Mouse (Mus musculus): Measurements from ENCODE around the gene Amh.
A peak's percentile ranks its signal among the peaks of the same experiment; 100 is the strongest.

Amh gene

DNA sequence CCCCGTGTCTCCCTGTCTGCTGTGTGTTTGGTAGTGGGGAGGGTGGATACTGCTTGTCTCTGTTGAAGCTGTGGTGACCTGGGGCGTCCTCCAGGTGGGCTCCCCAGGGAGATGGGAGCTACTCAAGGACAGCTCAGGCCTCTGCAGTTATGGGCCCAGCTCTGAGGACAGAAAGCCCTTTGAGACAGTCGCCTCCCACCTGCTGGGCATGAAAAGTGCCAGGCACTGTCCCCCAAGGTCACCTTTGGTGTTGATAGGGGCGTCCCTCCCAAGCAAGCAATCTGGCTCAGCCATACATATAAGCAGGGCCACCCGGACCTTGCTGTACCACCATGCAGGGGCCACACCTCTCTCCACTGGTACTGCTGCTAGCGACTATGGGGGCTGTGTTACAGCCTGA is at the start of gene Amh:
Gene Amh, plus strand, starts transcription at position 328 of the 400 bp plus-strand sequence.
- no peak for DNase-seq (ENCODE audit: low read depth, low spot score)

DNA sequence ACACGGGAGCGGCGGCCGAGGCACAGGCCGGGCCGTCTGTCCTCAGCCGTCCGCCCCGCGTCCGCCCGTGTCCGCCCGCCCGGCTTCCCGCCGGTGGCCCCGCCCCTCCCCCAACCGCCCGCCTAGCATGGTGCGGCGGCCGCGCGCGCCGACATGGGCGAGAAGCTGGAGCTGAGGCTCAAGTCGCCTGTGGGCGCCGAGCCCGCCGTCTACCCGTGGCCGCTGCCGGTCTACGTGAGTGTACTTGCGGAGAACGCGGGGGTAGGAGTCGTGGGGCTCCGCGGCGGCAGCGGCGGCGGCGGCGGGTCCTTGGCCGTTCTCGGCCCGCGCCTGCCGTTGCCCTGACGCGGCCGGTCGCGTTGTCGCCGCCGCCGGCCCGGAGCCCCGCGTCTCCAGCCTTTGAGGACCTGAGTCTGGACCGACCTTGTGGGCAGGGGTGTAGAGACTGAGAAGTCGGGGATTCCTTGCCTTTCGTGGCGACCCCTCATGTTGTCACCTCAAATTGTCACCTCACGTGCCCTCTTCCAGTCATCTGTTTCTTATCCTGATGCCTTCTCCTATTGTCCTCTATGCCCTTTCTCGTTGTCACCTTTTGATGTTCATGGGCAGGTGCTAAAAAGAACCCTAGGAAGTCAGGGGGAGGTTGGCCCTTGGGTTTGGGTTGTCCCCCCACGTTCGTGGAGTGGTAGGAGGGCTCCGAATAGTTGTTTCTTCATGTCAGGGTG is 49.6 kb upstream of the Amh start:
- DNase-seq (ENCODE audit: low read depth, low spot score), result no peak

DNA sequence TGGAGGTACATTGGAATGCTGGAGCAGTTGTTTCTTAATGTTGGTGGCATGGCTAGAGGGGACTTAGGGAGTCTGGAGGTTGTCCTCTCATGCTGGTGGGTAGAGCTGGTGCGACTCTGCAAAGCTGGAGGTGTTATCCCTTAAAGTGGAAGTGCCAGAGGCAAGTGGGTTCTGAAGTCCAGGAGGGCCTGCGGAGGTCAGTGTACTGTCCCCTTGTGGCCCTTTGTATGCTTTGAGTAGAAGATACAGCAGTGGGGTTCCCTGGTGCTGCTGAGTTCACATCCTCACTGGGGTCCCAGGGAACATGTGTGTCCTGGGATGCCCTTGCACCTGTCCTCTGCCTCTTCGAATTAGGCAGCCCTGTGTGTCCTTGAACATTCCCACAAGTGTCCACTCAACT is 48.9 kb upstream of the Amh start:
- DNase-seq (ENCODE audit: low read depth, low spot score), result no peak

DNA sequence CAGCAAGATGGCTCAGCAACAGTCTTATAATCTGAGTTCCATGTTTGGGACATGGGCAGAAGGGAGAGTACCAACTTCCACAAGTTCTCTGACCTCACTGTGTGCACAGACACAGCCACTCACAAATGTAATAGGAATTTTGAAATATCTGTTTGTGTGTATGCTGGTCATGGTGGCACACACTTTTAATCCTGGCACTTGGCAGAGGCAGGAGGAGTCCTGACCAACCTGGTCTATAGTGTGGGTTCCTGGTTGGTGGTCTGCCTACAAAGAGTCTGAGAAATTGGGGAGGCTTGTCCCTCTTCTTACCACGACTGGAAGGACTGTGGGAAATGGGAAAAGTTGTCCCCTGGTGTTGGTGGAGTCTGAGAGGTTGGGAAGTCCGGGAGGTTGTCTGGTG is 48.5 kb upstream of the Amh start:
- no peak for DNase-seq (ENCODE audit: low read depth, low spot score)

DNA sequence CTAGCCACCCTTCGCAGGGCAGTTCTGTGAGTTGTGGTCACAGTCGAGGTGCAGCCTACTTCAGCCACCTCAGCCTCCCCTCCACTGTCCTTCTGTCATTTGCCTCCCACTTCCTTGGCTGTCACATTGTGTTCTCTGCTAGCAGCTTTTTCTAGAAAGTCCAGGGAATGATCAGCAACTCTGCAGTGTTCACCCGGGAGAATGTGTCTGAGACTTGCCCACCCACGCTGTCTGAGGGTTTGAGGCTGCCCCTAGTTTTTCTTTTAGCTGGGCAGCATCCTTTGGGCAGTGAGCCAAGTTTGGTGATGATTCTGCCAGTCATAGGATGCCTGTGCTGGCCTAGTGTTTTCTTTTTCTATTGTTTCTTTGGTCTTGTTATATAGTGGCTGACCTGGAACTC is 48.1 kb upstream of the Amh start:
- DNase-seq (ENCODE audit: low read depth, low spot score), result no peak

DNA sequence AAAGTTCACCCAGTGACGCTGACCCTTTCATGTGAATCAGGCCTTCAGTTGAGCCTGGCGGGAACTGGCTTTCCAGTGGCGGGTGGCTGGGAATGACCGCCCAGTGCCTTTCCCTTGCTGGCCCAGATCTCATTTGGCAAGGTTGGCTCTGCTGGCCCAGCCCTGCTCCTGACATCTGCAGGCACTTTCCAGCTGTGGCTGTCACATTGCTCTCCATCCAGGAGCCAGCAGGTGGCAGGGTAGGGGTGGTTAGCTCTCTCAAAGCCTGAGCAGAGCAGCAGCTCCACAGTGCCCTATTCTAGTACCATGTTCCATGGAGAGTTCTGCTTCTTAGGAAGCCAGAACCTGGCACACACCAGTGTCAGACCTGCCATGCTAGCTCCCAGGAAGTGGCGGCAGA is 47.3 kb upstream of the Amh start:
- no peak for DNase-seq (ENCODE audit: low read depth, low spot score)

DNA sequence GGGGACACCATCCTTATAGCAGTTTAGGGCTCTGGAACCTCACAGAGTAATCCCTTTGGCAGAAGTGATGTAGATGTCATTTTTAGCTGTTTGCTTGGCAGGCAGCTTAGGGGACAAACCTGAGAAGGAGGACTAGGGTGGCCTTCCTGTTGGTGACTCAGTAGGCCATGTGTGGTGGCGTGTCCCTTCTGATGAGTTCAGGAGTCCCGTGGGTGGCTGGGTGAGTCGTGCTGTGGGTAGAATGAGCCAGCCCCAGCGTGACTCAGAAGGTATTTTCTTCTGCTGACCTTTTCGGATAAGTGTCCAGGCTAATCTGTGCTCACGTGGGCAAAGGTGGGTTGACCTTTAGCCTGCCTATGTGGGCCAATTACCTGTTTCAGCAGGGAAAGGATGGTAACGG is 46.4 kb upstream of the Amh start:
- DNase-seq (ENCODE audit: low read depth, low spot score), result no peak

DNA sequence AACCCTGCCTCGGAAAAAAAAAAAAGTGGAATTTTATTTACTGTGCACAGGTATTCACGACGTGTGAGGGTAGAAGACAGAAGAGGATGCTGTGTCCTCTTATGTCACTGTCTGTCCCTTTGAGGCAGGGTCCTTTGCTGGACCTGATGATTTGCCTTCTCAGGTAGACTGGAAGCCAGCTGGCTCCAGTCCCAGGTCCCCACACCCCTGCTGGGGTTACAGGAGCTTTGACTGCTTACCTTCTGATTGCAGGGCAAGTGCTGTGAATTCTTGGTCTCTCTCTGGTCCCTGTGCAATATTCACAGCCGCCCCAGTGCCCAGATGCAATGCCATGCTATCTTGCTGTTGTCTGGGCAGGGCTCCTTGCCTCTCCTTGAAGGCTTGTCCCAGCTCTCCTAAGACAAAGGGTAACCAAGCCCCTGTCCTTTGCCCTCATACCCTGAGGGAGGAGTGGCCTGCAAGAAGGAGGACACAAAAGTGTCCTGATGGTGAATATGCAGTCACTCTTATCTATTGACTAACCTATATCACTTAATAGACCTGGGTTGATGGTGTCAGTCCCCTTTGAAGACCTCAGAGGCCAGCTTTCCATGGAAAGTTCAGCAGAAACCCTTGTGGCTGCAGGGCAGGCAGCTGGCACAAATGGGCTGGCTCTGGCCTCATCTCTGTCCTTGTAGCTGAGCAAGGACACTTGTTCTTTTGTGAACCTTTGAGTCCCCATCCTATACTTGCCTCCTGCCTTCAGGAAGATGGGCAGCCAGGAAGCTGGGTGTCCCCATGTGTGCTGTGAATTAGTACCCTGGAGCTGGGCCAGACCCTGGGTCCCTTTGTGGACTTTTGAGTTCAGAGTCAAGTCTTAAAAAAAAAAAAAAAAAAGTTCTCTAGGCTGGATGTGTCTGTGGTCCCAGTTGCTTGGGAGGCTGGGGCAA is 44.2 kb upstream of the Amh start:
- no peak for DNase-seq (ENCODE audit: low read depth, low spot score)

DNA sequence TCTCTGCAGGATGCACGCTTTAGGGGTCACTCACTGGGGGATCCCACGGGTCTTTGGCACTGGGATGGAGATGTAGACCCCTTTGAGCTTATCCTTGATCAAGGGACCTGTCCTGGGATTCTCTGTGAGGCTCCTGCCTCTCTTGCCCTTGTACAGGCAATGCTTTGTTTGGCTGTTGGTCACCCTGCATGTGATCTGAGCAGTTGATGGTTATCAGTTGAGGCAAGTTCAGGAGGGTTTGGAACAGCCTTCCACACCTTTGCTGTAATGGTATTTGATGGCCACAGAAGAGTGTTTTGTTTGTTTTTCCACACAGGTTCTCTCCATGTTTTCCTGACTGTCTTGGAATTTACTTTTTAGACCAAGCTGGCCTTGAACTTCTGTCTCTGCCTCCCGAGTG is 43.2 kb upstream of the Amh start:
- DNase-seq (ENCODE audit: low read depth, low spot score), result no peak

DNA sequence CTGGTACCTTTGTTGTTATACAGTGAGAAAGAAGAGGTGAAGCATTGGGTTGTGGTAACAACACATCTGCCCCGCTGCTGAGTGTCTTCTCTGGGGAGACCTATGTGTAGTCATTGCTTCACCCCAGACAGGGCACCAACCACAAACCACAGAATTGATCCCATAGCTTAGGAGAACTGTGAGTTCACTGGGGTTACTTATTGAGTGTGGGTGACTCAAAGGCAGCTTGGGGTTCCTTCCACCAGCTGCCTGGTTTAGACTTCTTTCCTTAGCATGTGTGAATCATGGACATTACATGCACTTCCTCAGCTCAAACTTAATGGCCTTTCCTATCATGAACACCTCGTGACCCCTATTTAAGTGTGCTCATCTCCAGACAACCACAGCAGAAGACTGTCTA is 41.5 kb upstream of the Amh start:
- no peak for DNase-seq (ENCODE audit: low read depth, low spot score)

DNA sequence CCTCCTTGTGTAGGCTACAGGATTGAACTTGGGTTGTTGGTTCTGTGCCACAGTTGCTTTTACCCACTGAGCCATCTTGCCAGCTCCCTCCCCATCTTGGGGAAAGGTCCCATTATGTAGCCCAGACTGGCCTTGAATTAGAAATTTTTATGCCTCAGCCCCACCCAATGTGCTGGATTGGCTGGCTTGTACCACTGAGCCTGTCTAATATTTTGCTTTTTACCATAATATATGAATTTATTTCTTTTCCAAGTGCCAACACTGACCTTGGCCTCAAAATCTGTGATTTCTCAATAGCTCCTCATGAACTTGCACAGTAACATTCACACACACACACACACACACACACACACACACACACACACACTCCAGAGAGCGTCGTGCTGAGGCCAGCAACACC is 39.3 kb upstream of the Amh start:
- DNase-seq (ENCODE audit: low read depth, low spot score), result no peak

DNA sequence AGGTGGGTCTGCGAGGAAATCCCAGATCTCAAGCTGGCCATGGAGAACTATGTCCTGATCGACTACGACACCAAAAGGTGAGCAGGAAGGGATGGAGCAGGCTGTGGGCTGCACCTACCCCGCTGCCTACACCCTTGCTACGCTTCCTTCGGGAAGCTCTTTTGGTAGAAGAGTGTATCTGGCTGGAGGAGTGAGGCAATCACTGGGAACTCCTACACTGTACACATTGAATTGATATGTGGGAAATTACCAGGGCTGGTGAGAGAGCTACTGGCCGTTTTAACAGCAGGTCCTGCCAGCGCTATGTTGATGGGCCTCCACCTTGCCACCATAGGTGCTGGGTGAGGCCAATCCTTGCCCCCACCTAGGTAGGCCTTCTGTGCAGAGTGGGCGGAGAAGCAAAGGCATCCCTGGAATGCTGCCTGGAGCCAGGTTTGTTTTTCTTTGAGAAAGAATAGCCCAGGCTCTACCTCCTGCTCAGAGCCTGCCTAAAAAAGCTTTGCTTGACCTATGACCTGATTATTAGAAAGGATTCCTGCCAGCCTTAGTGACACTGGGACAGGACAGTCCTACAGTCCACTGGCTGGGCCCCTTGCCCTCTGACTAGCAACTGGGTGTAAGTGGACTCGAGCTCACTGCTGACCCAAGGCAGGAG is 38.8 kb upstream of the Amh start:
- no peak for DNase-seq (ENCODE audit: low read depth, low spot score)

DNA sequence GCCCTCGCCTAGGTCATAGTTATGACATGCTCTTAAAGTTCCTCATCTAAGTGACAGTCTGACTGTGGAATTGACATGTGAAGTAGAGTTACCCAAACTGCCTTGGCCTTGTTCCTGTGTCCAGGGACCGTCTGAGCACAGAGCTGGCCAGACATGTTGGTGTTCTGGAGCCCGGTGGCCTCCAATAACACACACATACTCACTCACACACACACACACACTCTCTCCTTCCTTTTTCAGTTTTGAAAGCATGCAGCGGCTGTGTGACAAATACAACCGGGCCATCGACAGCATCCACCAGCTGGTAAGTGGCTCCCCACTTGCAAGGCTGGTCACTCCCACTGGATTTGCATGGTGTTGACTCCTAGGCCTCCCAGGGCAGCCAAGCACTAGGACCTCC is 36.7 kb upstream of the Amh start:
- no peak for DNase-seq (ENCODE audit: low read depth, low spot score)

DNA sequence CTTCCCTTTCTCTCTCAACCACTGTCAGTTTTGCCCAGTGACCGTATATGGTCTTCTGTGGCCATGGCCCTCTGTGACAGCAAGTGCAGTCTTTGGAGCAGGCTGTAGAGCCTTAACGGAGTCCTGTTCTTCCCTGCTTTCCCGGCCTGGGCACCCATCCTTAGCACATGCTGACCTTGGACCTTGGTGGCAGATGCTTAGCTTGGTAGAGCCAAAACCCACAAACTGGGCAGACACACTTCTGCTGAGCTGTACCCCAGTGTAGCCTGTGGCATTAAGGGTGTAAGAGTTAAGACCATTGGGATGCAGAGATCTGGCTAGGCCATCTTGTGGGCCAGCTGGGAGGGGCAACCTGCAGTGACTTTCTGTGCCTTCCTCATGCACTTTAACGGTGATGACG is 31.2 kb upstream of the Amh start:
- DNase-seq (ENCODE audit: low read depth, low spot score), result no peak

DNA sequence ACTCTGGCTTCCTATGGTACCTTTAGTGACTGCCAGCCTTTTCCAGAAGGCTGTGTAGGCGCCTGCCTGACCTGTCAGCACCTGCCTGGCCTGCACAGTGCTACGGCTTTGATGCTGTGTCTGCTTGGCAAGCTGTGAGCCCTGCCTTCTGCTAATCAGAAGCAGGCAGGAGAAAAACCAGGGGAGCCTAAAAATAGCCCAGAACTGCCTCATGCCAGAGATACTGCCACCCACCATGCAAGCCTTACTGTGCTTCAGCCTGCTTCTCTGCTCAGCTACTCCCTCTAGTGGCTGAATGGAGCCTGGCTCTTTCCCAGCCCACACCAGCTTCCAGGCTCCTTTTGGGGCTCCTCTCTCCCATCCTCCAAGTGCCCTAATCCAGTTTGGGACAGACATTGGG is 30.5 kb upstream of the Amh start:
- DNase-seq (ENCODE audit: low read depth, low spot score), result peak; percentile 61

DNA sequence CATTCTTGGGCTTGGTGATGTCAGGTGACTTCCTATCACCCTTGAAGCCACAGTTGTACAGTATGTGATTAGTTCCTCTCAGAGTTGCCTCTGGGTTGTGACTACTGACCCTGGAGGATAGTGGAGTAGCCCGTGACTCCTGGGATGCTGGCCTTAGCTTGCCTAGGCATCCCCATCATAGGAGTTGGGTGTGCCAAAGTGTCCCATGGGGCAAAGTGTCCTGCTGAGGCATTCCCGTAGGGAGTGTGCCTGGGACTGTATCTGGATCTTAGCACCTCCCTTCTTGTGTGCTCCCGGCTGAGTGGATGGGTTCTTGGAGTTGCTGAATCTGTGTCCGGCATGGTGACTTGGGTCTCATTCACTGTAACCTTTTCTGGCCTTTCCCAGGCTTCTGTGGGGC is 30.1 kb upstream of the Amh start:
- no peak for DNase-seq (ENCODE audit: low read depth, low spot score)

DNA sequence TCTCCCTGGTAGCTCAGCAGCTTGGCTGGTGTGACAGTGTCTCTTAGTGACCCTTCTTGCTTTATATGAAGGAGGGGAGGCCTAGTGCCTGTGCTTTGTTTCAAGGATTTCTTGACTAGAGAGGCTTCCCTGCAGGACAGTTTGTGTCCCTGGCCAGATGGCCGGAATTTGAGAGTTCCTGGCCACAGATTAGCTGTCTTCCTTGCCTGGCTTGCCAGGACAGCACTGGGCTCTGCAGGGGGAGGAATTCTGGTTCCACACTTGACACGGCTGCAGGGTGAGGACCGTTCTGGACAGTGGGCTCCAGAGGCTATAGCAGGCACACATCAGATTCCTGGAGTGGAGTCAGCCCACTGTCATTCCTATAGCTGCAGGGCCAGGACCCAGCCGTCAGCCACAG is 29.3 kb upstream of the Amh start:
- no peak for DNase-seq (ENCODE audit: low read depth, low spot score)

DNA sequence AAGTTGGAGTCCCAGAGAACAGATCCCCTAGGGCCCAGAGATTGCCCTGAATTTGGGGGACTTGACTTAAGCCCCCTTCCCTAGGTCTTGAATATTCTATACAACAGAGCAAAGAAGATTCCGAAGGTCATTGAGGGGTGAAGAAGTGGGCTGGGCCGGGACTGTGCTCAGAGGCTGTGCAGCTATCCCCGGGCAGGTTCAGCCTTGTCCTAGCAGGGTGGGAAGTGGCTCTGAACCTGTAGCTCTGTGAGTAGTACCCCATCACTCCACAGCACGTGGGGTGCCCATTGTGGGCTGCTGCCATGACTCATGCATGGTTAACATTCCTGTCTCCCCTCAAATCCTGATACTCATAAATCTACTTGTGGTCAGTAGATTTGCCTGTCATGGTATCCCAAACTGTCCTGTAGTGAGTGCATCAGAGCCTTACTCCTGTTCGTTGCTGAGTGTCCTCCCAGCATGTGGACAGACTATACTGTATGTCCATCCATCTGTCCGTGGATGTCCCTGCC is 28.6 kb upstream of the Amh start:
- DNase-seq (ENCODE audit: low read depth, low spot score), result no peak

DNA sequence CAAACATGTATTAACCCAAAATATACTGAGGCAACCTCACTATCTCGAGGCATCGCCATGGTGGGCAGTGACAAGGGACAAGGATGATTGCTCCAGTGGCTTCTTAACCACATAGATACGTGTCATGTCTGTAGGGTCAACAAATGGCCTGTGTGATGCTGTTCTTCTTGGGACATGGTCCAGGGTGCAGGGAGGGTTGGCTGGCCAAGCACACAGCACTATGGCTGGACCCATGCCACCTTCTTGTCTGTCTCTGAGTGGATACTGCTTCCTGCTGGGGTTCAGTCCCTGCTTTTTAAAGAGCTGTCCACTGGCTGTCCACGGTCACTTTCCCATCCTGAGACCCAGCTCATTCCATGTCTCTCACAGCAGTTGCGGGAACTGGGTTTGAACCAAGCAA is 27.9 kb upstream of the Amh start:
- no peak for DNase-seq (ENCODE audit: low read depth, low spot score)

DNA sequence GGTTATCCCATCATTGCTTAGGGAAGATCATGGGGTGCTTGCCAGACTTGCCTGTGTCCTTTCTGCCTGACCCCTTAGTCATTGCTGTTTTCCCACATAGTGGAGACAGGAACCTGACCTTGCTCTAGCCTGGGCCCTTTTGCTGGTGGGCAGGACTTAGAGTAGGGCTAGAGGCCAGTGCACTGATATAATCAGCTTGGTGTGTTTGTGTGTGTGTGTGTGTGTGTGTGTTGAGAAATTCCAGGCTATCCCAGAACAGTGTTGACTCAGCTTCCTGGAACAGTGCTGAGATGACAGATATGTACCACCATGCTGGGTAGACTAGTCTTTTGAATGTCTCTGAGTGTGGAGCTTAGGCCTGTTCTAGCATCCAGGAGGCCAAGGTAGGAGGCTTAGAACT is 25.5 kb upstream of the Amh start:
- no peak for DNase-seq (ENCODE audit: low read depth, low spot score)

DNA sequence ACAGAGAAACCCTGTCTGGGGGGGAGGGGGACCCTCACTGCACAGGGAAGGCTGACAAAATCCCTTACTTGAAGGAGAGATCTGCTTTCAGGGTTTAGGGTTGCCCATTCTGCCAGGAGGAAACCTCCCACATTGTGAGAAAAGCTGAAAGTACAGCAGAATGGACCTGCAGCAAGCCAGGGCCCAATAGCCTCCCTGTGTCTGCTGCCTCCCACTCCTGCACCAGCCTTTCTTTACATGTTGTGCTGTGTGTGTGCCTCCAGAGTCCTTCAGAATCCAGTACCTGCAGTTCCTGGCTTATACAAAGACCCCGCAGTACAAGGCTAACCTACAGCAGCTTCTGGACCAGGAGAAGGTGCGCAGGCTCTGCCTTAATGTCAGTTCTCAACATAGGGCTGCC is 20.7 kb upstream of the Amh start:
- DNase-seq (ENCODE audit: low read depth, low spot score), result no peak

DNA sequence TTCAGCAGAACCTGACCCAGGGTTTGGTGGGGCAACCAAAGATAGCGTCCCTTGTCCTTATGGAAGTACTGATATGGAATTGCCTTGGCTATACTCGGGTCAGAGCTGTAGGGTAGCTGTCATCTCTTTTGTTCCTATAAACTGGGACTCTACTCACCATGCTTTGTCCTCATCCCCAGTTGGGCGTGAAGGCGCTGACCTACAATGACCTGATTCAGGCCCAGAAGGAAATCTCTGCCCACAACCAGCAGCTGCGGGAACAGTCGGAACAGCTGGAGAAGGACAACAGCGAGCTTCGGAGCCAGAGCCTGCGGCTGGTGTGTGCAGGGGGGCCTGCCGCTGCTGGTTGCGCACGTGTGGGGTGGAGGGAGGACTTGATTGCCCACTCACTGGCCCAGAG is 20.2 kb upstream of the Amh start:
- DNase-seq (ENCODE audit: low read depth, low spot score), result no peak

All from c-Kit-negative CD71-positive TER-119-positive erythroid progenitor cells, embryonic 14.5 days (primary cell).